Mouse (Mus musculus): ENCODE measurements around the gene Mon1b. TPM values are rescaled to one million over a fixed set of nuclear protein-coding genes. Genes with fewer than 3 reads are reported as not detected.

The Mon1b gene
- polyA plus RNA-seq, 1 experiment: 16.5 TPM

- no peak for TF ChIP-seq POLR2A (IDR thresholded peaks at IDR 0.05; ENCODE audit: control insufficient read depth, extremely low read depth, insufficient read depth, low read length, poor library complexity)
- no peak for TF ChIP-seq CTCF (IDR thresholded peaks at IDR 0.05; ENCODE audit: borderline replicate concordance, control insufficient read depth, extremely low read depth, insufficient read depth, low read length, poor library complexity)
- 91% methylated on average over 8 of the region's 8 CpGs for WGBS
- Histone ChIP-seq H3K4me1 (replicated peaks; ENCODE audit: control insufficient read depth, insufficient read depth, low read length) (peaks cover 14% of the 10 kb centered on the region), H3K36me3 (ENCODE audit: control insufficient read depth, insufficient read depth, low read length) (peaks cover 21% of the 10 kb centered on the region), H3K27ac (ENCODE audit: control insufficient read depth, insufficient read depth, low read length) (no peak overlapping the region), H3K4me3 (ENCODE audit: control insufficient read depth, insufficient read depth, low read length) (no peak overlapping the region), H3K27me3 (ENCODE audit: control insufficient read depth, insufficient read depth, low read length) (no peaks in the 10 kb centered on the region)
- DNase-seq: no peak
These were observed 5.0 kb downstream of the Mon1b start for GRCm38 (mm10) chr8:113640357-113640756.

- Histone ChIP-seq H3K27ac (ENCODE audit: control insufficient read depth, insufficient read depth, low read length) (no peak within 1 kb of the TSS), H3K27me3 (ENCODE audit: control insufficient read depth, insufficient read depth, low read length) (no peaks in the 10 kb centered on the region), H3K4me3 (ENCODE audit: control insufficient read depth, insufficient read depth, low read length) (no peak within 1 kb of the TSS), H3K4me1 (replicated peaks; ENCODE audit: control insufficient read depth, insufficient read depth, low read length) (no peaks in the 10 kb centered on the region), H3K36me3 (ENCODE audit: control insufficient read depth, insufficient read depth, low read length) (peaks cover 21% of the 10 kb centered on the region)
- WGBS: 97% methylated on average over 16 of the region's 16 CpGs
- TF ChIP-seq POLR2A (IDR thresholded peaks at IDR 0.05; ENCODE audit: control insufficient read depth, extremely low read depth, insufficient read depth, low read length, poor library complexity) (no peak), CTCF (IDR thresholded peaks at IDR 0.05; ENCODE audit: borderline replicate concordance, control insufficient read depth, extremely low read depth, insufficient read depth, low read length, poor library complexity) (no peak)
- DNase-seq: no peak
These were observed 7.5 kb downstream of the Mon1b start, which contains the start of gene Syce1l for GRCm38 (mm10) chr8:113642926-113643325. Gene Syce1l (plus strand): TSS chr8:113643213.

- no peak for DNase-seq
- 88% methylated on average over 8 of the region's 8 CpGs for WGBS
- Histone ChIP-seq H3K4me1 (replicated peaks; ENCODE audit: control insufficient read depth, insufficient read depth, low read length) (no peaks in the 10 kb centered on the region), H3K4me3 (ENCODE audit: control insufficient read depth, insufficient read depth, low read length) (no peak overlapping the region), H3K36me3 (ENCODE audit: control insufficient read depth, insufficient read depth, low read length) (peaks cover 21% of the 10 kb centered on the region), H3K27ac (ENCODE audit: control insufficient read depth, insufficient read depth, low read length) (no peak overlapping the region), H3K27me3 (ENCODE audit: control insufficient read depth, insufficient read depth, low read length) (no peaks in the 10 kb centered on the region)
- no peak for TF ChIP-seq CTCF (IDR thresholded peaks at IDR 0.05; ENCODE audit: borderline replicate concordance, control insufficient read depth, extremely low read depth, insufficient read depth, low read length, poor library complexity)
- TF ChIP-seq POLR2A (IDR thresholded peaks at IDR 0.05; ENCODE audit: control insufficient read depth, extremely low read depth, insufficient read depth, low read length, poor library complexity): no peak
These were observed 8.3 kb downstream of the Mon1b start for GRCm38 (mm10) chr8:113643479-113644210.

- H3K27ac ChIP-seq (ENCODE audit: control insufficient read depth, insufficient read depth, low read length): no peak overlapping the region
- WGBS: 35% methylated on average over 5 of the region's 5 CpGs
- DNase-seq: no peak
- no peaks in the 10 kb centered on the region for H3K4me1 ChIP-seq (replicated peaks; ENCODE audit: control insufficient read depth, insufficient read depth, low read length)
- H3K27me3 ChIP-seq (ENCODE audit: control insufficient read depth, insufficient read depth, low read length): no peaks in the 10 kb centered on the region
- H3K4me3 ChIP-seq (ENCODE audit: control insufficient read depth, insufficient read depth, low read length): no peak overlapping the region
- peaks cover 14% of the 10 kb centered on the region; the same call in 1 of the 2 replicates for H3K36me3 ChIP-seq (ENCODE audit: control insufficient read depth, insufficient read depth, low read length)
- no peak for TF ChIP-seq CTCF (IDR thresholded peaks at IDR 0.05; ENCODE audit: borderline replicate concordance, control insufficient read depth, extremely low read depth, insufficient read depth, low read length, poor library complexity)
- TF ChIP-seq POLR2A (IDR thresholded peaks at IDR 0.05; ENCODE audit: control insufficient read depth, extremely low read depth, insufficient read depth, low read length, poor library complexity): no peak
These were observed 9.8 kb downstream of the Mon1b start for GRCm38 (mm10) chr8:113645220-113645619.

GRCm38 (mm10) chr8:113652450-113652849 lies 17.1 kb downstream of the Mon1b start:
- TF ChIP-seq POLR2A (IDR thresholded peaks at IDR 0.05; ENCODE audit: control insufficient read depth, extremely low read depth, insufficient read depth, low read length, poor library complexity): no peak
- no peak for TF ChIP-seq CTCF (IDR thresholded peaks at IDR 0.05; ENCODE audit: borderline replicate concordance, control insufficient read depth, extremely low read depth, insufficient read depth, low read length, poor library complexity)
- H3K27me3 ChIP-seq (ENCODE audit: control insufficient read depth, insufficient read depth, low read length): no peaks in the 10 kb centered on the region
- no peak overlapping the region for H3K4me3 ChIP-seq (ENCODE audit: control insufficient read depth, insufficient read depth, low read length)
- H3K27ac ChIP-seq (ENCODE audit: control insufficient read depth, insufficient read depth, low read length): no peak overlapping the region
- H3K36me3 ChIP-seq (ENCODE audit: control insufficient read depth, insufficient read depth, low read length): no peaks in the 10 kb centered on the region
- DNase-seq: no peak
- 89% methylated on average over 12 of the region's 12 CpGs for WGBS
- H3K4me1 ChIP-seq (replicated peaks; ENCODE audit: control insufficient read depth, insufficient read depth, low read length): no peaks in the 10 kb centered on the region

- H3K27me3 ChIP-seq (ENCODE audit: control insufficient read depth, insufficient read depth, low read length): no peaks in the 10 kb centered on the region
- 70% methylated on average over 4 of the region's 4 CpGs for WGBS
- no peaks in the 10 kb centered on the region for H3K36me3 ChIP-seq (ENCODE audit: control insufficient read depth, insufficient read depth, low read length)
- no peak for TF ChIP-seq POLR2A (IDR thresholded peaks at IDR 0.05; ENCODE audit: control insufficient read depth, extremely low read depth, insufficient read depth, low read length, poor library complexity)
- no peak for TF ChIP-seq CTCF (IDR thresholded peaks at IDR 0.05; ENCODE audit: borderline replicate concordance, control insufficient read depth, extremely low read depth, insufficient read depth, low read length, poor library complexity)
- H3K27ac ChIP-seq (ENCODE audit: control insufficient read depth, insufficient read depth, low read length): no peak overlapping the region
- H3K4me3 ChIP-seq (ENCODE audit: control insufficient read depth, insufficient read depth, low read length): no peak overlapping the region
- DNase-seq: no peak
- H3K4me1 ChIP-seq (replicated peaks; ENCODE audit: control insufficient read depth, insufficient read depth, low read length): no peaks in the 10 kb centered on the region
These were observed 17.8 kb downstream of the Mon1b start for GRCm38 (mm10) chr8:113653151-113653550.
